Comparison of ENCODE assay signal across 9 mouse cellular contexts in genomic region chr2:83722936-83723335, GRCm38 (mm10). TPM values are rescaled to one million over a fixed set of nuclear protein-coding genes. Genes with fewer than 3 reads are reported as not detected.
A peak's percentile ranks its signal among the peaks of the same experiment; 100 is the strongest.
DNase-seq lines count a peak whose midpoint lies in the region; ATAC-seq and TF ChIP-seq lines count a peak whose summit lies in the region.
"Had no signal": no experiment of that assay in that cellular context is flagged by ENCODE, and none has a peak within 500 bp of the region (broad histone marks: within the 10 kb centered on the region; RNA-seq: fewer than 3 reads in every experiment).

No protein-coding gene starts in this region.

- DNase-seq in hindbrain, embryonic 10.5 days (ENCODE audit: low spot score): no peak
- no peak for DNase-seq in hindbrain, postnatal 0 days (ENCODE audit: low spot score)
- no peak for DNase-seq in hindbrain, embryonic 14.5 days (ENCODE audit: low spot score)
- DNase-seq in spleen, postnatal 14 days (ENCODE audit: low spot score in 2 of 2): no peak
- DNase-seq: cerebellum, postnatal 25 days; thymus, postnatal 14 days had no signal

- H3K36me3 ChIP-seq in hindbrain, embryonic 10.5 days: no peaks in the 10 kb centered on the region
- H3K36me3 ChIP-seq in hindbrain, postnatal 0 days (ENCODE audit: insufficient read depth, low read length): no peaks in the 10 kb centered on the region
- H3K36me3 ChIP-seq in midbrain, embryonic 12.5 days: no peaks in the 10 kb centered on the region
- H3K36me3 ChIP-seq in midbrain, embryonic 15.5 days (replicated peaks): no peaks in the 10 kb centered on the region
- no peaks in the 10 kb centered on the region for H3K36me3 ChIP-seq in hindbrain, embryonic 14.5 days (replicated peaks; ENCODE audit: control insufficient read depth, insufficient read depth)

- H3K4me2 ChIP-seq in hindbrain, postnatal 0 days (ENCODE audit: low read depth, low read length): no peak overlapping the region
- H3K4me2 ChIP-seq in midbrain, embryonic 12.5 days (replicated peaks): peak overlapping the region; percentile 86; the same call in 1 of the 2 replicates
- H3K4me2 ChIP-seq in midbrain, embryonic 15.5 days: no peak overlapping the region
- peak overlapping the region; percentile 97 for H3K4me2 ChIP-seq in hindbrain, embryonic 14.5 days (replicated peaks)

- H3K9me3 ChIP-seq in hindbrain, embryonic 10.5 days: no peaks in the 10 kb centered on the region
- no peaks in the 10 kb centered on the region for H3K9me3 ChIP-seq in hindbrain, postnatal 0 days (ENCODE audit: low read length)
- no peaks in the 10 kb centered on the region for H3K9me3 ChIP-seq in midbrain, embryonic 12.5 days
- no peaks in the 10 kb centered on the region for H3K9me3 ChIP-seq in midbrain, embryonic 15.5 days
- H3K9me3 ChIP-seq in hindbrain, embryonic 14.5 days (ENCODE audit: control insufficient read depth, low read length): no peaks in the 10 kb centered on the region

- peaks cover 19% of the 10 kb centered on the region for H3K4me1 ChIP-seq in hindbrain, embryonic 10.5 days (replicated peaks)
- no peaks in the 10 kb centered on the region for H3K4me1 ChIP-seq in hindbrain, postnatal 0 days (ENCODE audit: insufficient read depth, low read length)
- H3K4me1 ChIP-seq in midbrain, embryonic 12.5 days: peaks cover 7% of the 10 kb centered on the region; the same call in 1 of the 2 replicates
- peaks cover 20% of the 10 kb centered on the region for H3K4me1 ChIP-seq in midbrain, embryonic 15.5 days
- H3K4me1 ChIP-seq in hindbrain, embryonic 14.5 days (replicated peaks; ENCODE audit: control insufficient read depth, insufficient read depth, low read length): peaks cover 13% of the 10 kb centered on the region

- no peak overlapping the region for H3K9ac ChIP-seq in hindbrain, postnatal 0 days (replicated peaks; ENCODE audit: low read length)
- H3K9ac ChIP-seq in midbrain, embryonic 12.5 days (replicated peaks): no peak overlapping the region
- no peak overlapping the region for H3K9ac ChIP-seq in midbrain, embryonic 15.5 days
- peak overlapping the region; percentile 77 for H3K9ac ChIP-seq in hindbrain, embryonic 14.5 days

- ATAC-seq in hindbrain, postnatal 0 days: no peak
- no peak for ATAC-seq in midbrain, embryonic 12.5 days (ENCODE audit: low FRiP score, low read depth)
- ATAC-seq in midbrain, embryonic 15.5 days (replicated peaks): no peak
- ATAC-seq in hindbrain, embryonic 14.5 days (ENCODE audit: low FRiP score): no peak
- no peak for ATAC-seq in megakaryocyte progenitor cell, adult 5-6 weeks (replicated peaks; ENCODE audit: poor library complexity)

- H3K4me3 ChIP-seq in hindbrain, embryonic 10.5 days: no peak overlapping the region
- no peak overlapping the region for H3K4me3 ChIP-seq in hindbrain, postnatal 0 days (ENCODE audit: low read length)
- no peak overlapping the region for H3K4me3 ChIP-seq in midbrain, embryonic 12.5 days
- no peak overlapping the region for H3K4me3 ChIP-seq in midbrain, embryonic 15.5 days
- H3K4me3 ChIP-seq in hindbrain, embryonic 14.5 days (replicated peaks; ENCODE audit: low read length): no peak overlapping the region

- TF ChIP-seq CTCF in hindbrain, postnatal 0 days (IDR thresholded peaks at IDR 0.05; ENCODE audit: low read depth): no peak

- H3K27ac ChIP-seq in hindbrain, embryonic 10.5 days: peak overlapping the region; percentile 95
- H3K27ac ChIP-seq in hindbrain, postnatal 0 days: no peak overlapping the region
- no peak overlapping the region for H3K27ac ChIP-seq in midbrain, embryonic 12.5 days (replicated peaks)
- no peak overlapping the region for H3K27ac ChIP-seq in midbrain, embryonic 15.5 days
- H3K27ac ChIP-seq in hindbrain, embryonic 14.5 days: no peak overlapping the region

- H3K27me3 ChIP-seq in hindbrain, embryonic 10.5 days (ENCODE audit: insufficient read depth, poor library complexity, severe bottlenecking): no peaks in the 10 kb centered on the region
- no peaks in the 10 kb centered on the region for H3K27me3 ChIP-seq in hindbrain, postnatal 0 days (ENCODE audit: insufficient read depth, low read length)
- H3K27me3 ChIP-seq in midbrain, embryonic 12.5 days: no peaks in the 10 kb centered on the region
- H3K27me3 ChIP-seq in midbrain, embryonic 15.5 days (replicated peaks): no peaks in the 10 kb centered on the region
- peaks cover 5% of the 10 kb centered on the region; the same call in 1 of the 2 replicates for H3K27me3 ChIP-seq in hindbrain, embryonic 14.5 days (ENCODE audit: control insufficient read depth, insufficient read depth, low read length)

RNA-seq across cellular contexts. Expression of gene Itgav, which starts 1.3 kb away (rescaled TPM):
- 31.8 and 32.4 TPM in 2 replicates for polyA plus RNA-seq in hindbrain, embryonic 10.5 days (2016; fragmentation: Nextera tagmentation; extraction: Ambion mirVana)
- 47.4 and 54.0 TPM in 2 replicates for total RNA-seq in hindbrain, postnatal 0 days (2014; rRNA removed)
- polyA plus RNA-seq in hindbrain, postnatal 0 days (2015; fragmentation: Nextera tagmentation; extraction: Ambion mirVana): 30.8 and 39.4 TPM in 2 replicates
- 36.1 and 42.2 TPM in 2 replicates for polyA plus RNA-seq in midbrain, embryonic 12.5 days (2016; fragmentation: Nextera tagmentation; extraction: Ambion mirVana)
- 16.1 and 16.9 TPM in 2 replicates for polyA plus RNA-seq in midbrain, embryonic 15.5 days (2015; fragmentation: Nextera tagmentation; extraction: Ambion mirVana)
- polyA plus RNA-seq in hindbrain, embryonic 14.5 days (2014; fragmentation: Nextera tagmentation; extraction: Ambion mirVana): 35.3 and 36.7 TPM in 2 replicates
- 23.4 and 30.9 TPM in 2 replicates for total RNA-seq in megakaryocyte progenitor cell, adult 5-6 weeks (2015)
- 9.5 and 20.9 TPM in 2 replicates for total RNA-seq in megakaryocyte progenitor cell, adult 5-6 weeks (2017)

Comparison
In these comparisons a context has a peak if more than half of its experiments do, and no peak if none do; other contexts are left out.
1. H3K4me2 ChIP-seq: peak in midbrain, embryonic 12.5 days (single experiment) and hindbrain, embryonic 14.5 days (single experiment); none in hindbrain, postnatal 0 days (single experiment) and midbrain, embryonic 15.5 days (single experiment).